Mouse (Mus musculus) thymus, adult 2 months (tissue): Measurements from ENCODE around the gene Slc43a2. TPM values are rescaled to one million over a fixed set of nuclear protein-coding genes. Genes with fewer than 3 reads are reported as not detected.

ENCODE experiments used
- DNase-seq: peaks from one replicate; pipeline ENCODE4 v3.0.0; 2021
- H3K27ac ChIP-seq: fragments of 200-500 bp; 2 replicates; pipeline ENCODE4 v1.5.1; 2012; ENCODE audit warnings: low read length, control low read depth; ENCODE audit not compliant: control insufficient read depth, insufficient read depth
- H3K27me3 ChIP-seq: fragments of 200-500 bp; 2 replicates; pipeline ENCODE4 v1.6.1; 2012; ENCODE audit warnings: mild to moderate bottlenecking, low read length, moderate library complexity, mixed read lengths; ENCODE audit not compliant: control insufficient read depth, insufficient read depth
- H3K36me3 ChIP-seq: fragments of 200-500 bp; 2 replicates; pipeline ENCODE4 v1.6.1; 2012; ENCODE audit warnings: mild to moderate bottlenecking, low read length, moderate library complexity; ENCODE audit not compliant: control insufficient read depth, insufficient read depth
- H3K4me1 ChIP-seq: fragments of 200-500 bp; replicated peaks from 2 replicates; pipeline ENCODE4 v1.6.1; 2012; ENCODE audit warnings: low read length; ENCODE audit not compliant: control insufficient read depth, insufficient read depth
- H3K4me3 ChIP-seq: fragments of 200-500 bp; 2 replicates; pipeline ENCODE4 v1.5.1; 2012; ENCODE audit warnings: mild to moderate bottlenecking, low read length, control low read depth, moderate library complexity; ENCODE audit not compliant: control insufficient read depth, insufficient read depth
- CTCF ChIP-seq: fragments of 200-500 bp; IDR thresholded peaks from 2 replicates; pipeline ENCODE4 v1.5.1; 2012; ENCODE audit warnings: mild to moderate bottlenecking, control low read depth, low read length, moderate library complexity, borderline replicate concordance; ENCODE audit not compliant: control insufficient read depth, poor library complexity, insufficient read depth; ENCODE audit errors: extremely low read depth
- POLR2A ChIP-seq: fragments of 200-500 bp; IDR thresholded peaks from 2 replicates; pipeline ENCODE4 v1.6.1; 2012; ENCODE audit warnings: mild to moderate bottlenecking, low read length, control low read depth, moderate library complexity; ENCODE audit not compliant: control insufficient read depth, poor library complexity, insufficient read depth; ENCODE audit errors: extremely low read depth
- WGBS: fragments of 180-500 bp; shearing (Covaris S2); methylation state at CpG from one replicate; pipeline ENCODE4 v1.1.7; 2018; 5-methylcytosine and 5-hydroxymethylcytosine counted together
- polyA plus RNA-seq: library from polyadenylated mRNA; depleted of rRNA; stranded (reverse); fragments of >200 nt; gene quantifications from 2 replicates; pipeline ENCODE4 v1.2.3, GENCODE M21; 2012

Slc43a2 gene
- polyA plus RNA-seq, 1 experiment: 207 TPM

GRCm38 (mm10) chr11:75566276-75567196 is 35.0 kb downstream of the Slc43a2 start:
- no peak for DNase-seq

GRCm38 (mm10) chr11:75567346-75568114 is 36.0 kb downstream of the Slc43a2 start:
- peaks cover 59% of the 10 kb centered on the region for H3K36me3 ChIP-seq
- no peaks in the 10 kb centered on the region for H3K27me3 ChIP-seq
- DNase-seq: no peak
- no peak overlapping the region for H3K27ac ChIP-seq
- 49% methylated on average over 9 of the region's 9 CpGs for WGBS
- peaks cover 50% of the 10 kb centered on the region for H3K4me1 ChIP-seq
- TF ChIP-seq POLR2A (no peak), CTCF (no peak)
- no peak overlapping the region for H3K4me3 ChIP-seq

More at GRCm38 (mm10) chr11:75566276-75567196, 35.0 kb downstream of the Slc43a2 start:
- H3K4me3 ChIP-seq: no peak overlapping the region
- no peaks in the 10 kb centered on the region for H3K27me3 ChIP-seq
- TF ChIP-seq CTCF (no peak), POLR2A (no peak)
- no peak overlapping the region for H3K27ac ChIP-seq
- H3K4me1 ChIP-seq: peaks cover 49% of the 10 kb centered on the region
- peaks cover 60% of the 10 kb centered on the region for H3K36me3 ChIP-seq
- WGBS: 85% methylated on average over 13 of the region's 13 CpGs

GRCm38 (mm10) chr11:75568115-75568511 is 36.6 kb downstream of the Slc43a2 start:
- 68% methylated on average over 6 of the region's 6 CpGs for WGBS
- no peak overlapping the region for H3K4me3 ChIP-seq
- H3K27ac ChIP-seq: no peak overlapping the region
- peaks cover 53% of the 10 kb centered on the region for H3K36me3 ChIP-seq
- H3K4me1 ChIP-seq: peaks cover 50% of the 10 kb centered on the region
- no peak for TF ChIP-seq CTCF
- TF ChIP-seq POLR2A: no peak
- no peak for DNase-seq
- H3K27me3 ChIP-seq: no peaks in the 10 kb centered on the region

- Histone ChIP-seq H3K4me1 (peaks cover 49% of the 10 kb centered on the region), H3K27ac (no peak overlapping the region), H3K4me3 (no peak overlapping the region), H3K36me3 (peaks cover 44% of the 10 kb centered on the region), H3K27me3 (no peaks in the 10 kb centered on the region)
- TF ChIP-seq CTCF (no peak), POLR2A (no peak)
- DNase-seq: no peak
- WGBS: 86% methylated on average over 12 of the region's 12 CpGs
Measured at GRCm38 (mm10) chr11:75568962-75569361, 37.5 kb downstream of the Slc43a2 start.

- H3K4me1 ChIP-seq: peaks cover 56% of the 10 kb centered on the region
- no peaks in the 10 kb centered on the region for H3K27me3 ChIP-seq
- WGBS: 92% methylated on average over 17 of the region's 17 CpGs
- DNase-seq: no peak
- H3K4me3 ChIP-seq: no peak overlapping the region
- no peak for TF ChIP-seq CTCF
- no peak for TF ChIP-seq POLR2A
- H3K36me3 ChIP-seq: peaks cover 32% of the 10 kb centered on the region
- H3K27ac ChIP-seq: no peak overlapping the region
Measured at GRCm38 (mm10) chr11:75570375-75571125, 39.1 kb downstream of the Slc43a2 start.

- TF ChIP-seq CTCF: no peak
- TF ChIP-seq POLR2A: no peak
- Histone ChIP-seq H3K27ac (peak overlapping the region; percentile 70; the same call in 1 of the 2 replicates), H3K36me3 (peaks cover 31% of the 10 kb centered on the region), H3K4me1 (peaks cover 57% of the 10 kb centered on the region), H3K27me3 (no peaks in the 10 kb centered on the region), H3K4me3 (no peak overlapping the region)
- WGBS: 34% methylated on average over 14 of the region's 14 CpGs
- no peak for DNase-seq
Measured at GRCm38 (mm10) chr11:75571126-75571990, 39.9 kb downstream of the Slc43a2 start.
